Mouse (Mus musculus) ES-Bruce4 (cell line): ENCODE measurements at regions not wholly inside any gene's neighbourhood (a gene's known extent, or its start where the extent isn't known, plus 50 kb on each side); places are given as distances from the start of the nearest gene placed in this dataset.

Source experiments
- CTCF ChIP-seq: IDR thresholded peaks from one replicate; pipeline ENCODE4 v1.8.1; 2011; ENCODE audit warnings: low read depth, low read length
- EP300 ChIP-seq: IDR thresholded peaks from 2 replicates; pipeline ENCODE4 v1.6.1; 2011; ENCODE audit warnings: low read depth, low read length; ENCODE audit not compliant: insufficient read depth

DNA sequence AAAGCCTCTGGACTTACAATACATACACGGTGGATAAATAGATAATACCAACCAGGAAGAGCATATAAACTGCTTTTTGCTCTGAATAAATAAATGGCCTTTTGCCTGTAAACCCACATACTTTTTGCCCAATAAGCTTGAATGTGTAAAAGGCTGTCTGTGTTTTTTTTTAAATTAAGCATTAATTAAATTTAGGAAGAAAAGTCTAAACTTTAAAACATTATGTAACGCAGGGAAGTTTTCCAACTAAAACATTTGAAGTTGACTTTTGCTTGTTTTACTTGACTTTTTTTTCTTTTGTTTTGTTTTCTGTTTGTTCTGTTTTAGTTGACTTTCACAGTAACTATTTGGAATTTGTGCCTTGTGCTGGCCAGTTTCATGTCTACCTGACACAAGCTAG is 60.7 kb upstream of the Gm47985 start:
- TF ChIP-seq CTCF: no peak
- no peak for TF ChIP-seq EP300
